Mouse (Mus musculus): ENCODE data around the gene Eddm3b.

Eddm3b gene

GRCm38 (mm10) chr14:51113916-51114560 is at the start of gene Eddm3b:
Eddm3b (plus strand) TSS chr14:51114426.
- no peak for DNase-seq

GRCm38 (mm10) chr14:51068956-51069355 is 45.3 kb upstream of the Eddm3b start:
- no peak for DNase-seq

- peak; percentile 26 for DNase-seq
Measured at GRCm38 (mm10) chr14:51069617-51070016, 44.6 kb upstream of the Eddm3b start.

- DNase-seq: no peak
Measured at GRCm38 (mm10) chr14:51074335-51074734, 39.9 kb upstream of the Eddm3b start, which contains the start of gene Olfr750. Olfr750 (minus strand) TSS chr14:51074435.

- DNase-seq: no peak
Measured at GRCm38 (mm10) chr14:51079180-51079579, 35.0 kb upstream of the Eddm3b start.

GRCm38 (mm10) chr14:51081035-51081434 is 33.2 kb upstream of the Eddm3b start:
- DNase-seq: no peak

- DNase-seq: peak; percentile 58
Measured at GRCm38 (mm10) chr14:51082599-51083581, 31.3 kb upstream of the Eddm3b start.

GRCm38 (mm10) chr14:51083805-51084204 is 30.4 kb upstream of the Eddm3b start:
- DNase-seq: no peak

GRCm38 (mm10) chr14:51085086-51085485 is 29.1 kb upstream of the Eddm3b start:
- DNase-seq: no peak

- no peak for DNase-seq
Measured at GRCm38 (mm10) chr14:51085911-51086310, 28.3 kb upstream of the Eddm3b start.

- DNase-seq: no peak
Measured at GRCm38 (mm10) chr14:51087762-51088161, 26.5 kb upstream of the Eddm3b start.

GRCm38 (mm10) chr14:51088166-51088969 is 25.9 kb upstream of the Eddm3b start:
- DNase-seq: peak; percentile 79

GRCm38 (mm10) chr14:51088970-51089673 is 25.1 kb upstream of the Eddm3b start:
- peak; percentile 92 for DNase-seq

- no peak for DNase-seq
Measured at GRCm38 (mm10) chr14:51089674-51090076, 24.6 kb upstream of the Eddm3b start.

GRCm38 (mm10) chr14:51090077-51090781 is 24.0 kb upstream of the Eddm3b start:
- DNase-seq: peak; percentile 66

GRCm38 (mm10) chr14:51090921-51091900 is 23.0 kb upstream of the Eddm3b start, which contains the start of the genes Rnase4 and Ang:
Rnase4 (plus strand) TSS chr14:51091077.
Ang (plus strand) TSS chr14:51091150.
- DNase-seq: no peak

- no peak for DNase-seq
Measured at GRCm38 (mm10) chr14:51092073-51092620, 22.1 kb upstream of the Eddm3b start.

GRCm38 (mm10) chr14:51093496-51093895 is 20.7 kb upstream of the Eddm3b start:
- no peak for DNase-seq

- DNase-seq: no peak
Measured at GRCm38 (mm10) chr14:51094096-51094875, 19.9 kb upstream of the Eddm3b start.
